Mouse (Mus musculus): ENCODE data around the gene Net1.
"Not testable (repeated sequence)": the region's sequence is repeated elsewhere in the genome, so short reads cannot be mapped to it uniquely, and the experiment has no call there.

Gene Net1

GRCm38 (mm10) chr13:3917571-3918311 lies at the start of gene Net1, which contains the start of gene Tubal3:
TSS of gene Net1 (minus strand) at chr13:3918220.
TSS of gene Tubal3 (plus strand) at chr13:3918274.
- peak; percentile 94 for ATAC-seq (ENCODE audit: insufficient number of reproducible peaks, low FRiP score, low TSS enrichment)

GRCm38 (mm10) chr13:3951198-3951914 lies 33.3 kb upstream of the Net1 start:
- no peak for ATAC-seq (ENCODE audit: insufficient number of reproducible peaks, low FRiP score, low TSS enrichment)

GRCm38 (mm10) chr13:3949477-3949876 lies 31.5 kb upstream of the Net1 start:
- no peak for ATAC-seq (ENCODE audit: insufficient number of reproducible peaks, low FRiP score, low TSS enrichment)

- no peak for ATAC-seq (ENCODE audit: insufficient number of reproducible peaks, low FRiP score, low TSS enrichment)
Measured at GRCm38 (mm10) chr13:3947267-3947666, 29.2 kb upstream of the Net1 start.

- ATAC-seq (ENCODE audit: insufficient number of reproducible peaks, low FRiP score, low TSS enrichment): no peak
Measured at GRCm38 (mm10) chr13:3945249-3945648, 27.2 kb upstream of the Net1 start, which contains the start of gene Ucn3. TSS of gene Ucn3 (minus strand) at chr13:3945349.

GRCm38 (mm10) chr13:3944699-3945098 lies 26.7 kb upstream of the Net1 start:
- no peak for ATAC-seq (ENCODE audit: insufficient number of reproducible peaks, low FRiP score, low TSS enrichment)

GRCm38 (mm10) chr13:3926046-3926445 lies 8.0 kb upstream of the Net1 start:
- ATAC-seq (ENCODE audit: insufficient number of reproducible peaks, low FRiP score, low TSS enrichment): no peak

- ATAC-seq (ENCODE audit: insufficient number of reproducible peaks, low FRiP score, low TSS enrichment): no peak
Measured at GRCm38 (mm10) chr13:3925632-3926031, 7.6 kb upstream of the Net1 start.

- no peak for ATAC-seq (ENCODE audit: insufficient number of reproducible peaks, low FRiP score, low TSS enrichment)
Measured at GRCm38 (mm10) chr13:3924483-3924882, 6.5 kb upstream of the Net1 start.

GRCm38 (mm10) chr13:3913504-3913903 lies 4.5 kb downstream of the Net1 start:
- no peak for ATAC-seq (ENCODE audit: insufficient number of reproducible peaks, low FRiP score, low TSS enrichment)

- no peak for ATAC-seq (ENCODE audit: insufficient number of reproducible peaks, low FRiP score, low TSS enrichment)
Measured at GRCm38 (mm10) chr13:3910356-3910755, 7.7 kb downstream of the Net1 start.

- ATAC-seq (ENCODE audit: insufficient number of reproducible peaks, low FRiP score, low TSS enrichment): no peak
Measured at GRCm38 (mm10) chr13:3908262-3908661, 9.8 kb downstream of the Net1 start.

GRCm38 (mm10) chr13:3907151-3907696 lies 10.8 kb downstream of the Net1 start:
- no peak for ATAC-seq (ENCODE audit: insufficient number of reproducible peaks, low FRiP score, low TSS enrichment)

- ATAC-seq (ENCODE audit: insufficient number of reproducible peaks, low FRiP score, low TSS enrichment): no peak
Measured at GRCm38 (mm10) chr13:3899301-3899700, 18.7 kb downstream of the Net1 start.

GRCm38 (mm10) chr13:3898202-3898601 lies 19.8 kb downstream of the Net1 start:
- not testable (repeated sequence) for ATAC-seq (ENCODE audit: insufficient number of reproducible peaks, low FRiP score, low TSS enrichment)

- ATAC-seq (ENCODE audit: insufficient number of reproducible peaks, low FRiP score, low TSS enrichment): 0 out of 2 replicates have a peak, but pooled peaks have one; percentile 46
Measured at GRCm38 (mm10) chr13:3896913-3897312, 21.1 kb downstream of the Net1 start.

GRCm38 (mm10) chr13:3896032-3896431 lies 22.0 kb downstream of the Net1 start:
- ATAC-seq (ENCODE audit: insufficient number of reproducible peaks, low FRiP score, low TSS enrichment): no peak

- no peak for ATAC-seq (ENCODE audit: insufficient number of reproducible peaks, low FRiP score, low TSS enrichment)
Measured at GRCm38 (mm10) chr13:3895397-3895980, 22.5 kb downstream of the Net1 start.

- ATAC-seq (ENCODE audit: insufficient number of reproducible peaks, low FRiP score, low TSS enrichment): no peak
Measured at GRCm38 (mm10) chr13:3894549-3894948, 23.5 kb downstream of the Net1 start.

- ATAC-seq (ENCODE audit: insufficient number of reproducible peaks, low FRiP score, low TSS enrichment): peak; percentile 94
Measured at GRCm38 (mm10) chr13:3893126-3893734, 24.8 kb downstream of the Net1 start.
